Mouse (Mus musculus) testis, adult 2 months (tissue): ENCODE data around the gene Tmem132d.

Experiments
- CTCF ChIP-seq: fragments of 200-500 bp; IDR thresholded peaks from 2 replicates; pipeline ENCODE4 v1.5.1; 2012; ENCODE audit warnings: low read depth, mild to moderate bottlenecking, inconsistent platforms, low read length, moderate library complexity; ENCODE audit not compliant: control insufficient read depth, insufficient read depth, insufficient replicate concordance
- POLR2A ChIP-seq: fragments of 200-500 bp; IDR thresholded peaks from 2 replicates; pipeline ENCODE4 v1.6.1; 2012; ENCODE audit warnings: low read depth, mild to moderate bottlenecking, inconsistent platforms, low read length, moderate library complexity; ENCODE audit not compliant: control insufficient read depth

- TF ChIP-seq CTCF (no peak), POLR2A (no peak)
These were observed 188.7 kb downstream of the Tmem132d start for GRCm38 (mm10) chr5:128244219-128244618.
